Mouse (Mus musculus) neural tube, embryonic 11.5 days (tissue): ENCODE data around the gene Proser3. TPM values are rescaled to one million over a fixed set of nuclear protein-coding genes. Genes with fewer than 3 reads are reported as not detected.
A peak's percentile ranks its signal among the peaks of the same experiment; 100 is the strongest.

Source experiments
- ATAC-seq: fragments of 200-750 bp; cut with Nextera tagmentation; 2 replicates; pipeline ENCODE4 v1.8.0; 2017; ENCODE audit warnings: moderate number of reproducible peaks, mild to moderate bottlenecking, moderate TSS enrichment, moderate library complexity; ENCODE audit not compliant: insufficient read depth, low FRiP score, low TSS enrichment
- DNase-seq: peaks from one replicate; pipeline ENCODE4 v3.0.0-alpha.2; 2015; ENCODE audit warnings: low spot score
- H3K27ac ChIP-seq: fragments of 300-500 bp; sonication (generic); 2 replicates; pipeline ENCODE4 v1.5.1; 2014; ENCODE audit warnings: low read depth, mild to moderate bottlenecking, low read length
- H3K27me3 ChIP-seq: fragments of 300-500 bp; sonication (generic); 2 replicates; pipeline ENCODE4 v1.6.1; 2014; ENCODE audit warnings: mild to moderate bottlenecking, low read length, mixed read lengths; ENCODE audit not compliant: control insufficient read depth, insufficient read depth
- H3K36me3 ChIP-seq: fragments of 300-500 bp; sonication (generic); 2 replicates; pipeline ENCODE4 v1.6.1; 2014; ENCODE audit warnings: mild to moderate bottlenecking, low read length, moderate library complexity, mixed read lengths; ENCODE audit not compliant: control insufficient read depth, insufficient read depth
- H3K4me1 ChIP-seq: fragments of 300-500 bp; sonication (generic); 2 replicates; pipeline ENCODE4 v1.6.1; 2014; ENCODE audit warnings: low read length, mixed read lengths; ENCODE audit not compliant: control insufficient read depth, insufficient read depth
- H3K4me2 ChIP-seq: fragments of 300-500 bp; sonication (generic); 2 replicates; pipeline ENCODE4 v1.6.1; 2014; ENCODE audit warnings: low read depth, mild to moderate bottlenecking, moderate library complexity
- H3K4me3 ChIP-seq: fragments of 300-500 bp; sonication (generic); 2 replicates; pipeline ENCODE4 v1.5.1; 2014; ENCODE audit warnings: low read depth, low read length
- H3K9ac ChIP-seq: fragments of 300-500 bp; sonication (generic); 2 replicates; pipeline ENCODE4 v1.6.1; 2014; ENCODE audit warnings: mild to moderate bottlenecking, low read length
- H3K9me3 ChIP-seq: fragments of 300-500 bp; sonication (generic); 2 replicates; pipeline ENCODE4 v1.6.1; 2016; ENCODE audit warnings: low read length; ENCODE audit not compliant: control insufficient read depth
- WGBS: fragments of 180-500 bp; shearing (Covaris S2); extraction: QIAGEN DNeasy Blood & Tissue Kit; methylation state at CpG from one replicate; pipeline ENCODE4 v1.1.7; 2014; 5-methylcytosine and 5-hydroxymethylcytosine counted together
- polyA plus RNA-seq: library from polyadenylated mRNA; unstranded; fragments of >200 nt; fragmentation: Nextera tagmentation; extraction: Ambion mirVana; gene quantifications from 2 replicates; pipeline ENCODE4 v1.2.1, GENCODE M21; 2014

The Proser3 gene
- polyA plus RNA-seq, 1 experiment from 2014 or later, result 12.1 TPM

DNA sequence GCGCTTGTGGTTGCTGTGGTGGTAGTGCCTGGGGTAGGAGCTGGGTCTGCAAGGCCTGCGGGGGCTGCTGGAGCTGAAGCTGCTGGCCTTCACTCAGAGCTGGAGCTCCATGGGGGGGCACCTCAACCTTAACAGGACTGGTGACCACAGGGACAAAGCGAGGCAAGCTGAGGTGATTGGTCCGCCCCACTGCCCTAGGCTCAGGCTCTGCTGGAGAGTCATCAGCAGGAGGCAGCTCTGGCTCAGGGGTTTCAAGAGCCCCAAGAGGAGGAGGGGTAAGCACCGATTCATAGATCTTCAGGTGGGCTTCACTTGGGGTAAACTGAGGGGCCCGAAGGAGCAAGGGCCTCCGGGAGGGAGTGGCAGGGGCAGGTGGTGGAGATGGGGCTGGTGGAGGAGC, 33.1 kb upstream of the Proser3 start:
- no peak for ATAC-seq
- WGBS, result 98% methylated on average over 7 of the region's 7 CpGs
- no peak overlapping the region for H3K27ac ChIP-seq
- no peaks in the 10 kb centered on the region for H3K27me3 ChIP-seq
- no peak for DNase-seq
- peaks cover 40% of the 10 kb centered on the region for H3K36me3 ChIP-seq
- H3K4me3 ChIP-seq, result no peak overlapping the region
- peaks cover 13% of the 10 kb centered on the region for H3K4me1 ChIP-seq
- no peak overlapping the region for H3K9ac ChIP-seq
- no peaks in the 10 kb centered on the region for H3K9me3 ChIP-seq
- H3K4me2 ChIP-seq, result no peak overlapping the region

DNA sequence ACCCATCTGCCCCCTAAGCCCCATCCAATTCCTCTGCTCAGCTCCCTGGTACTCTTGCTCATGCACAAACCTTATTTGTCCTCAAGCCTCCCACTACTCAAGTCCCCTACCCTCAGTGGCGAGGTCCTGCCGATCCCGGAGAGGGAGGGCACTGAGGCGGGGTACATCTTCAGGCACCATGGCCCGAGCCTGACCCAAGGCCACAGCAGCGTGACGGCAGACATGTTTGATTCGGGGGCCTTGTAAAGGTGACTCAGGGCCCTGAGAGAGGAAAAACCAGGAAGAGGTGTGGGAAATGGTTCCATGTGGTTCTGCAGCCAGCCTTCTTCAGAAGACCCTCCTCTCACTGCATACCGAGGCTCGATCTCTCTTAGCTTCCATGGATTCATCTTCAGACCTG, 32.2 kb upstream of the Proser3 start:
- Histone ChIP-seq H3K9me3 (no peaks in the 10 kb centered on the region), H3K4me2 (no peak overlapping the region), H3K4me3 (no peak overlapping the region), H3K9ac (no peak overlapping the region; the same call in 1 of the 2 replicates), H3K27me3 (no peaks in the 10 kb centered on the region), H3K27ac (no peak overlapping the region), H3K4me1 (peaks cover 10% of the 10 kb centered on the region), H3K36me3 (peaks cover 47% of the 10 kb centered on the region)
- DNase-seq, result no peak
- WGBS, result 95% methylated on average over 10 of the region's 10 CpGs
- ATAC-seq, result no peak

DNA sequence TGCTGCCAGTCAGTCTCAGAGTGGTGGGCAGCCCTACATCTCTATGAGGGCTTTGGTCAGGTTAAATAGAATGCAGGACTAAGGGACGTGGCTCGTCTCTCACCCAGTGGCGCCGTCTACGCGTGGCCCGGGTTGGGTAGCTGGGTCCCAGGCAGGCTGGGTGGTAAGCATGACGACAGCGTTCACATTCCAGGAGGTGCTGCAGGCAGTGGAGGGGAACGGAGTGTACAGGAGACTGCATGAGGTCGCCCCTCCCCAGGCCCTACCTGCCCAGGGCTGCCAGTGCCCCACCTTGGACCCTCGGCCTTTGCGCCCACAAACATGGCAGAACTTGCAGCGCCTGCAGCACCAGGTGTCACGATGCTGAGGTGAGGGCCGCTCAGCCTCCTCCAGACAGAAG, 29.4 kb upstream of the Proser3 start:
- WGBS, result 95% methylated on average over 16 of the region's 16 CpGs
- peaks cover 66% of the 10 kb centered on the region for H3K36me3 ChIP-seq
- no peaks in the 10 kb centered on the region for H3K4me1 ChIP-seq
- H3K27ac ChIP-seq, result no peak overlapping the region
- no peak overlapping the region for H3K9ac ChIP-seq
- no peak overlapping the region for H3K4me2 ChIP-seq
- ATAC-seq (no peak), DNase-seq (no peak)
- no peaks in the 10 kb centered on the region for H3K9me3 ChIP-seq
- H3K4me3 ChIP-seq, result no peak overlapping the region
- H3K27me3 ChIP-seq, result no peaks in the 10 kb centered on the region

DNA sequence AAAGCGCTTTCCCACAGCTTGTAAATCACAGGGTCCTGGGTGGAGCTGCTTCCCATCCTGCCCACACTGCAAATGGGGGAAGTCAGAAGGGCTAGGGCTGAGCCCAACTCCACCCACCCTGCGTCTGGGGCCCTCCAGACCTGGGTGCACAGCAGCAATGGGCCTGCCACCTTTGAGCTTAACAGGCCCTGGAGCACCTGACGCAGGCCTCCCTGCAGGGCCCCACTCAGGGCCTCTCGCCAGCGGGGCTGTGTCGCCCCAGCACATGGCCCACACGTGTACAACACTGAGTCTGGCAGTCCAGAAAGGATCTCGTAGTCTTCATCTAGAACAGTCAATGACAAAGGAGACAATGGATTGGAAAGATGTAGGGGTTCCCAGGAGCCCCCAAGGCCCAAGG, 27.9 kb upstream of the Proser3 start:
- DNase-seq (no peak), ATAC-seq (no peak)
- H3K9ac ChIP-seq, result no peak overlapping the region
- no peaks in the 10 kb centered on the region for H3K4me1 ChIP-seq
- H3K4me2 ChIP-seq, result no peak overlapping the region
- H3K27me3 ChIP-seq, result no peaks in the 10 kb centered on the region
- H3K9me3 ChIP-seq, result no peaks in the 10 kb centered on the region
- no peak overlapping the region for H3K27ac ChIP-seq
- no peak overlapping the region for H3K4me3 ChIP-seq
- peaks cover 68% of the 10 kb centered on the region for H3K36me3 ChIP-seq
- 91% methylated on average over 8 of the region's 8 CpGs for WGBS

DNA sequence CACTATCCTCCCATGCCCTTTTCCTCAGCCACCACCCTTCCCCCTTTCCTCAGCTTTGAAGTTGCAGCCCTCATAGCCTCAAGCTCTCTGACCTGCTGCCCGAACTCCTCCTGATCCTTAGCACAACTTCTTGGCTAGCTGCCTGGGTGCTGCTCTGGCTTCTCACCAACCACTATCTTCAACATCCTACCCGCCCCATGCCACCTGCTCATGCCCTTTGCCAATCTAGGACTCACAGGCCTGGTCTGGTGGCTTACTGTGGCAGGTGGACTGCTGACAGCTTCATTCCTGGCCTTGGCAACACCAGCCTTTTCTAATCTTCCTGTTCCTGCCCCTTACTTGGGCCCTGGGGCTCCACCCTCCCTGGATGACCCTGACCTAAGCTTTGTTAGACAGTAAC, 20.9 kb upstream of the Proser3 start:
- no peak overlapping the region for H3K27ac ChIP-seq
- H3K4me3 ChIP-seq, result no peak overlapping the region
- DNase-seq (no peak), ATAC-seq (no peak)
- peaks cover 53% of the 10 kb centered on the region for H3K36me3 ChIP-seq
- 96% methylated on average over 2 of the region's 2 CpGs for WGBS
- no peaks in the 10 kb centered on the region for H3K9me3 ChIP-seq
- H3K9ac ChIP-seq, result no peak overlapping the region
- H3K4me2 ChIP-seq, result no peak overlapping the region
- no peaks in the 10 kb centered on the region for H3K27me3 ChIP-seq
- H3K4me1 ChIP-seq, result no peaks in the 10 kb centered on the region

DNA sequence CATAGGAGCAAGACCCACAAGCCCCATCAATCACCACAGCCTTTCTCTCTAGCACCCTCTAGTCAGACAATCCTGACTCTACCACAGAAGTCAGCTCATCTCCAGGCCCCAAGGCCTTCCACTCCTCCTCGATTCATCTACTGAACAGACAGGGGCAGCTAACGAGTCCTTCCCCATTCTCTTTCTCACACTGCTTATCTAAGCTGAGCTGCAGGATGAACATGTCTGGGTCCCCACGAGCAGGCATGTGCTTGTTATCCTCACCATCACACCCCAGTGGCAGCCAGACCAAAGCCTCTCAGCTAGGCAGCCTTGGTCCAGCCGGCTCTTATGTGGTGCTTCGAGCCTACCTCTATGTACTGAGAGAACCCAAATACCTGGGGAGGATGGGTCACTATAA, 20.3 kb upstream of the Proser3 start:
- Histone ChIP-seq H3K27ac (no peak overlapping the region), H3K4me1 (no peaks in the 10 kb centered on the region), H3K4me3 (no peak overlapping the region), H3K36me3 (peaks cover 48% of the 10 kb centered on the region), H3K9ac (no peak overlapping the region), H3K4me2 (no peak overlapping the region), H3K27me3 (no peaks in the 10 kb centered on the region), H3K9me3 (no peaks in the 10 kb centered on the region)
- ATAC-seq, result no peak
- WGBS, result 89% methylated on average over 5 of the region's 5 CpGs
- DNase-seq, result no peak

DNA sequence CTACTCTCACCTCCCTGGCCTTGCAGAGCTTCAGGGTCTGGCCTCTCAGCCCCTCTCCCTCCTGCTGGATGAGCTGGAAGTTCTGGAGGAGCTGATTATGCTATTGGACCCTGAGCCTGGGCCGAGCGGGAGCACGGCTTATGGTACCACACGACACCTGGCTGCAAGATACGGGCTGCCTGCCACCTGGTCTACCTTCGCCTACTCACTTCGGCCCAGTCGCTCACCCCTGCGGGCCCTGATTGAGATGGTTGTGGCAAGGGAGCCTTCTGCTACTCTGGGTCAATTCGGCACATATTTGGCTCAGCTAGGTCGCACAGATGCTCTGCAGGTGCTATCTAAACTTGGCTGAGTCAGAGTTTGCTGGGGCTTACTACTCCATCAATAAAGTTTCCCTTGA, 15.5 kb upstream of the Proser3 start:
- Histone ChIP-seq H3K27ac (no peak overlapping the region), H3K4me1 (0 out of 2 replicates have a peak, but pooled peaks cover 4% of the 10 kb centered on the region), H3K27me3 (no peaks in the 10 kb centered on the region), H3K9me3 (no peaks in the 10 kb centered on the region), H3K9ac (no peak overlapping the region), H3K4me3 (no peak overlapping the region), H3K36me3 (peaks cover 19% of the 10 kb centered on the region), H3K4me2 (no peak overlapping the region)
- ATAC-seq, result no peak
- DNase-seq, result no peak
- WGBS, result 92% methylated on average over 11 of the region's 11 CpGs

DNA sequence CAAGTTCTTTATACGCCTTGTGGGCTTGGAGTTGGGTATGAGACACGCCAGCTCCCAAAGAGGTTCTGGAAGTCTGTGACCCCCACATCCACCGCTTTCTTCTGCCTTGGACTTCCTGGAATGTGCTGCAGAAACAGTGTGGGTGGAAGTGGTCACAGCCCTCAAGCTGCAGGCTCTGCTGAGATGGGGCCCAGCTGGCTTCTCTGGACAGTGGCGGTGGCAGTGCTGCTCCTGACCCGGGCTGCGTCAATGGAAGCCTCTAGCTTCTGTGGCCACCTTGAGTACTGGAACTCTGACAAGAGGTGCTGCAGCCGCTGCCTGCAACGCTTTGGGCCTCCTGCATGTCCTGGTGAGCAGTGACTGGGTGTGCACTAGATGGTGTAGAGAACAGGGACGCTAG, 13.9 kb upstream of the Proser3 start:
- Histone ChIP-seq H3K9me3 (no peaks in the 10 kb centered on the region), H3K27me3 (no peaks in the 10 kb centered on the region), H3K4me1 (peaks cover 6% of the 10 kb centered on the region; the same call in 1 of the 2 replicates), H3K4me3 (no peak overlapping the region), H3K9ac (no peak overlapping the region), H3K4me2 (no peak overlapping the region), H3K27ac (no peak overlapping the region), H3K36me3 (peaks cover 16% of the 10 kb centered on the region)
- WGBS, result 91% methylated on average over 9 of the region's 9 CpGs
- ATAC-seq, result no peak
- DNase-seq, result no peak

DNA sequence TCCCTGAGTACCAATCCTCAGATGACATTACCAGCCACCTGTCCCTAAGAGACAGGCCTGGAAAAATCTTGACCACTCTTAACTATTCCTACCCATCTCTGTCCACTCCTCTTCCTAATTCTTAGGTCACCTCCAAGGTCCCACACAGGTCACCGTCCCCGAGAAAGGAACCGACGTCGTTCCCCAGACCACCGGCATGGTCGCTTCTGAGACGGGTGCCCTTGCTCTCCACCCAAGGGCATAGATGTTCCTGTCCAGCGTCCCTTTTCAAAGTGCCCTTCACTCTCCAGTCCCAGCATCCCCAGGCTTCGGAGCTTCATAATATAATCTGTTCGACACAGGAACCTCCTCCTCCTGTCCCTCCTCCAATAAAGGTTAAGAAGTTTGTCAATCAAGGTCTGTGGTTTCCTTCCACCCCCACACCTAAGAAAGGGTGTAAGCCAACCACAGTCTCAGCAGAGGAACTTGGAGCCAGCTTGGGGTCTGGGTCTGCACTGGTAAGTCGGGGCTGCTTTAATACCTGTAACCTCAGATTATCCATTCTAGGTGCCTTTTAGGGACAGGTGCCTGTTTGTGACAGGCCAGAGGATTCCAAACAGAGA, 13.0 kb upstream of the Proser3 start, which contains the start of gene Igflr1:
Gene Igflr1, plus strand, starts transcription at position 458 of the 602 bp plus-strand sequence.
- H3K9me3 ChIP-seq, result no peaks in the 10 kb centered on the region
- H3K27me3 ChIP-seq, result no peaks in the 10 kb centered on the region
- H3K4me3 ChIP-seq, result 0 out of 2 replicates have a peak within 1 kb of the TSS, but pooled peaks have one; percentile 80
- ATAC-seq (no peak), DNase-seq (no peak)
- no peak within 1 kb of the TSS for H3K9ac ChIP-seq
- H3K4me2 ChIP-seq, result no peak within 1 kb of the TSS
- no peak within 1 kb of the TSS for H3K27ac ChIP-seq
- peaks cover 11% of the 10 kb centered on the region for H3K36me3 ChIP-seq
- peaks cover 6% of the 10 kb centered on the region; the same call in 1 of the 2 replicates for H3K4me1 ChIP-seq
- 96% methylated on average over 12 of the region's 12 CpGs for WGBS
